Mouse (Mus musculus) inflammation-experienced regulatory T-cells (primary cell): ENCODE data around the gene Wdr11. TPM values are rescaled to one million over a fixed set of nuclear protein-coding genes. Genes with fewer than 3 reads are reported as not detected.

Experiments used
- polyA plus RNA-seq, 2 experiments: library from polyadenylated mRNA; unstranded; fragments of 100-300 nt; shearing (Covaris generic); gene quantifications; one replicate each; pipeline ENCODE4 v1.2.1; 2017

The Wdr11 gene
- polyA plus RNA-seq = 10 to 100 TPM; 33.6 to 46.9 TPM

DNA sequence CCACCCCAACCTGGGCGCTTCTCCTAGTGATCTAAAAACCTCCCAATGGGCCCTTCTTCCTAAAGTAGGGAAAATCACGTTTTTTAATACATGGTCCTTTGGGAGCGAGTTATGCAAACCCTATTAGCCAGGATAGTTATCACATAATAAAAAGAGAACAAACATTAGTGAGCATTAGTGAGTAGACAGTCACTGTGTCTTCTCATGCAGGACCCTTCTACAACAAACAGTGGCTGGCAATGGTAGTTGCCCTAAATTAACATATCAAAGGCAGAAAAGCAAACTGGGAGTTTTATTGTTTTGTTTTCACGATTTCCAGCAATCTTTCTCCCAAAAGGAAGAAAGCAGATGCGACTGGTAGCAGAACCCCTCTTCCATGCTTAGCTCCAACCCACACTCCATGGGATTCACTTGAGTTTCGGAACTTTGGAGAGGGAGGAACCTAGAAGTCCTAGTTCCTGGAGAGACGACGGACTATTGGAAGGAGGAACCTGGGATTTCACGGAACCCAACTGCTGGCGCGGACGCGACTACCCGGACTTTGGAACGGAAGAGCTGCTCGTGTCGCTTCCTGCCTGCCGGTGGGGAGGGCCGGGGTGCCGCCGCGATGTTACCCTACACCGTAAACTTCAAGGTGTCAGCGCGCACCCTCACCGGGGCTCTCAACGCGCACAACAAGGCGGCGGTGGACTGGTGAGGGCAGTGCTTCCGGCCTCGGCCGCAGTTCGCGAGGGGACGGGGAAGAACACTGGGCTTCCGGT is at the start of gene Wdr11:
Gene Wdr11, plus strand, starts transcription at position 493 of the 761 bp plus-strand sequence.

